Mouse (Mus musculus): ENCODE results near the gene Slc38a7. TPM values are rescaled to one million over a fixed set of nuclear protein-coding genes. Genes with fewer than 3 reads are reported as not detected.

Gene Slc38a7
- polyA plus RNA-seq (2015; fragmentation: Nextera tagmentation; extraction: Ambion mirVana): 15.1 and 16.3 TPM in 2 replicates

GRCm38 (mm10) chr8:95853102-95853843 lies at the start of gene Slc38a7:
Gene Slc38a7, minus strand, starts transcription at chr8:95853539.
- H3K9me3 ChIP-seq: no peaks in the 10 kb centered on the region
- peak; percentile 96 for ATAC-seq (ENCODE audit: low FRiP score, low read depth)
- H3K27me3 ChIP-seq: no peaks in the 10 kb centered on the region
- H3K4me3 ChIP-seq: peak within 1 kb of the TSS; percentile 59
- peak within 1 kb of the TSS; percentile 68 for H3K9ac ChIP-seq
- peaks cover 10% of the 10 kb centered on the region for H3K4me1 ChIP-seq
- 17% methylated on average over 22 of the region's 22 CpGs for WGBS
- peak within 1 kb of the TSS; percentile 73 for H3K4me2 ChIP-seq (replicated peaks)
- H3K36me3 ChIP-seq: peaks cover 3% of the 10 kb centered on the region
- H3K27ac ChIP-seq: no peak within 1 kb of the TSS

- Histone ChIP-seq H3K4me1 (no peaks in the 10 kb centered on the region), H3K9me3 (no peaks in the 10 kb centered on the region), H3K36me3 (no peaks in the 10 kb centered on the region), H3K9ac (no peak overlapping the region), H3K27me3 (no peaks in the 10 kb centered on the region), H3K4me2 (replicated peaks) (no peak overlapping the region), H3K27ac (no peak overlapping the region), H3K4me3 (no peak overlapping the region)
- ATAC-seq (ENCODE audit: low FRiP score, low read depth): no peak
- WGBS: 54% methylated on average over 7 of the region's 7 CpGs
These were observed 48.5 kb upstream of the Slc38a7 start for GRCm38 (mm10) chr8:95901864-95902263.

GRCm38 (mm10) chr8:95893701-95894100 lies 40.4 kb upstream of the Slc38a7 start:
- ATAC-seq (ENCODE audit: low FRiP score, low read depth): no peak
- Histone ChIP-seq H3K4me3 (no peak overlapping the region), H3K27me3 (no peaks in the 10 kb centered on the region), H3K9ac (no peak overlapping the region), H3K9me3 (no peaks in the 10 kb centered on the region), H3K4me1 (no peaks in the 10 kb centered on the region), H3K36me3 (no peaks in the 10 kb centered on the region), H3K27ac (no peak overlapping the region), H3K4me2 (replicated peaks) (no peak overlapping the region)
- WGBS: 75% methylated on average over 5 of the region's 5 CpGs

GRCm38 (mm10) chr8:95888285-95889136 lies 35.2 kb upstream of the Slc38a7 start, which contains the start of gene Got2:
Gene Got2, minus strand, starts transcription at chr8:95888547.
- Histone ChIP-seq H3K4me2 (replicated peaks) (peak within 1 kb of the TSS; percentile 83), H3K4me3 (peak within 1 kb of the TSS; percentile 65), H3K27ac (peak within 1 kb of the TSS; percentile 75), H3K36me3 (no peaks in the 10 kb centered on the region), H3K9me3 (no peaks in the 10 kb centered on the region), H3K9ac (peak within 1 kb of the TSS; percentile 76), H3K4me1 (peaks cover 16% of the 10 kb centered on the region), H3K27me3 (no peaks in the 10 kb centered on the region)
- peak; percentile 78 for ATAC-seq (ENCODE audit: low FRiP score, low read depth)
- 8% methylated on average over 31 of the region's 31 CpGs for WGBS

GRCm38 (mm10) chr8:95887578-95888284 lies 34.4 kb upstream of the Slc38a7 start:
- Histone ChIP-seq H3K4me1 (peaks cover 16% of the 10 kb centered on the region), H3K4me2 (replicated peaks) (peak overlapping the region; percentile 83), H3K9ac (peak overlapping the region; percentile 76), H3K4me3 (peak overlapping the region; percentile 65), H3K9me3 (no peaks in the 10 kb centered on the region), H3K27ac (peak overlapping the region; percentile 75), H3K36me3 (no peaks in the 10 kb centered on the region), H3K27me3 (no peaks in the 10 kb centered on the region)
- under 1% methylated on average over 38 of the region's 38 CpGs for WGBS
- peak; percentile 93 for ATAC-seq (ENCODE audit: low FRiP score, low read depth)

- no peak for ATAC-seq (ENCODE audit: low FRiP score, low read depth)
- H3K4me3 ChIP-seq: peak overlapping the region; percentile 65
- WGBS: 68% methylated on average over 17 of the region's 17 CpGs
- H3K9ac ChIP-seq: peak overlapping the region; percentile 76
- no peaks in the 10 kb centered on the region for H3K9me3 ChIP-seq
- peak overlapping the region; percentile 83 for H3K4me2 ChIP-seq (replicated peaks)
- H3K27me3 ChIP-seq: no peaks in the 10 kb centered on the region
- no peak overlapping the region for H3K27ac ChIP-seq
- peaks cover 16% of the 10 kb centered on the region for H3K4me1 ChIP-seq
- H3K36me3 ChIP-seq: no peaks in the 10 kb centered on the region
These were observed 33.6 kb upstream of the Slc38a7 start for GRCm38 (mm10) chr8:95886647-95887577.

- H3K27ac ChIP-seq: no peak overlapping the region
- H3K27me3 ChIP-seq: no peaks in the 10 kb centered on the region
- H3K4me2 ChIP-seq (replicated peaks): no peak overlapping the region; the same call in 1 of the 2 replicates
- no peaks in the 10 kb centered on the region for H3K36me3 ChIP-seq
- no peak for ATAC-seq (ENCODE audit: low FRiP score, low read depth)
- H3K4me3 ChIP-seq: no peak overlapping the region
- peaks cover 16% of the 10 kb centered on the region for H3K4me1 ChIP-seq
- WGBS: 77% methylated on average over 5 of the region's 5 CpGs
- no peaks in the 10 kb centered on the region for H3K9me3 ChIP-seq
- H3K9ac ChIP-seq: no peak overlapping the region
These were observed 32.6 kb upstream of the Slc38a7 start for GRCm38 (mm10) chr8:95885966-95886365.

GRCm38 (mm10) chr8:95885271-95885841 lies 32.0 kb upstream of the Slc38a7 start:
- no peak overlapping the region for H3K4me3 ChIP-seq
- no peaks in the 10 kb centered on the region for H3K9me3 ChIP-seq
- H3K9ac ChIP-seq: no peak overlapping the region
- H3K4me2 ChIP-seq (replicated peaks): no peak overlapping the region
- H3K27me3 ChIP-seq: no peaks in the 10 kb centered on the region
- peaks cover 16% of the 10 kb centered on the region for H3K4me1 ChIP-seq
- 75% methylated on average over 5 of the region's 5 CpGs for WGBS
- no peak overlapping the region for H3K27ac ChIP-seq
- H3K36me3 ChIP-seq: no peaks in the 10 kb centered on the region
- no peak for ATAC-seq (ENCODE audit: low FRiP score, low read depth)

GRCm38 (mm10) chr8:95884491-95884890 lies 31.2 kb upstream of the Slc38a7 start:
- Histone ChIP-seq H3K27ac (no peak overlapping the region), H3K9ac (no peak overlapping the region), H3K27me3 (no peaks in the 10 kb centered on the region), H3K36me3 (no peaks in the 10 kb centered on the region), H3K4me1 (peaks cover 16% of the 10 kb centered on the region), H3K4me3 (no peak overlapping the region), H3K4me2 (replicated peaks) (no peak overlapping the region), H3K9me3 (no peaks in the 10 kb centered on the region)
- 79% methylated on average over 11 of the region's 12 CpGs for WGBS
- ATAC-seq (ENCODE audit: low FRiP score, low read depth): no peak

GRCm38 (mm10) chr8:95882191-95882590 lies 28.9 kb upstream of the Slc38a7 start:
- H3K9ac ChIP-seq: no peak overlapping the region
- no peak for ATAC-seq (ENCODE audit: low FRiP score, low read depth)
- H3K36me3 ChIP-seq: peaks cover 7% of the 10 kb centered on the region
- no peak overlapping the region for H3K27ac ChIP-seq
- no peaks in the 10 kb centered on the region for H3K9me3 ChIP-seq
- H3K4me3 ChIP-seq: no peak overlapping the region
- no peaks in the 10 kb centered on the region for H3K27me3 ChIP-seq
- WGBS: 86% methylated on average over 9 of the region's 9 CpGs
- no peak overlapping the region for H3K4me2 ChIP-seq (replicated peaks)
- H3K4me1 ChIP-seq: peaks cover 13% of the 10 kb centered on the region

GRCm38 (mm10) chr8:95881576-95881975 lies 28.2 kb upstream of the Slc38a7 start:
- Histone ChIP-seq H3K9ac (no peak overlapping the region), H3K36me3 (peaks cover 13% of the 10 kb centered on the region), H3K4me3 (no peak overlapping the region), H3K4me1 (peaks cover 7% of the 10 kb centered on the region), H3K27ac (no peak overlapping the region), H3K9me3 (no peaks in the 10 kb centered on the region), H3K4me2 (replicated peaks) (no peak overlapping the region), H3K27me3 (no peaks in the 10 kb centered on the region)
- no peak for ATAC-seq (ENCODE audit: low FRiP score, low read depth)
- WGBS: 83% methylated on average over 3 of the region's 3 CpGs

All from limb, embryonic 13.5 days (tissue).